In the genomic region with DNA sequence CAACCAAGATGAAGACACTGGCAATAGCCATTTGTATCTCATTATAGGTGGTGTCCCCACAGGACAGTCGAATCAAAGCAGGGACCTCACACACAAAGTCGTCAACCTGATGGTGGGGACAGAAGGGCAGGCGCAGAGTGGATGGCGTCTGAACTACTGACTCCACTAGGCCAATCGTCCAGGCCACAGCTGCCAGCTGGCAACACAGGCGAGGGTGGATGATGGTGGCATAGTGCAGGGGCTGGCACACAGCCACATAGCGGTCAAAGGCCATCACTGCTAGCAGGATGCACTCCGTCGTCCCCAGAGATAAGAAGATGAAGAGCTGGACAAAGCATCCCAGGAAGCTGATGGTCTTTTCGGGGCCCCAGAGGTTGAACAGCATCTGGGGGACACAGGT, we compare ENCODE assay signal across 27 mouse cellular contexts. TPM values are rescaled to one million over a fixed set of nuclear protein-coding genes. Genes with fewer than 3 reads are reported as not detected.
DNase-seq lines count a peak whose midpoint lies in the region; TF ChIP-seq lines count a peak whose summit lies in the region.
"Had no signal": no experiment of that assay in that cellular context is flagged by ENCODE, and none has a peak within 500 bp of the region (broad histone marks: within the 10 kb centered on the region; RNA-seq: fewer than 3 reads in every experiment).

No protein-coding gene starts in this region.

- TF ChIP-seq CTCF in liver, adult 2 months (IDR thresholded peaks at IDR 0.05; ENCODE audit: low read depth, low read length), result no peak

- 23% methylated on average over 10 of the region's 10 CpGs for WGBS in liver, adult 2 months

- H3K79me2 ChIP-seq in liver, adult 2 months (ENCODE audit: control insufficient read depth, insufficient read depth, low read length), result no peaks in the 10 kb centered on the region

- no peak overlapping the region for H3K27ac ChIP-seq in liver, adult 2 months (replicated peaks; ENCODE audit: insufficient read depth, low read depth, low read length)
- H3K27ac ChIP-seq: embryonic facial prominence, embryonic 13.5 days; embryonic facial prominence, embryonic 15.5 days; forebrain, embryonic 10.5 days; forebrain, embryonic 12.5 days had no signal

- no peak overlapping the region for H3K4me3 ChIP-seq in liver, adult 2 months (ENCODE audit: insufficient read depth, low read depth, low read length)
- H3K4me3 ChIP-seq: embryonic facial prominence, embryonic 13.5 days; embryonic facial prominence, embryonic 15.5 days; erythroblast, embryonic 14.5 days; forebrain, embryonic 10.5 days; forebrain, embryonic 12.5 days had no signal

- H3K27me3 ChIP-seq in liver, adult 2 months (ENCODE audit: control insufficient read depth, insufficient read depth, low read length), result no peaks in the 10 kb centered on the region
- H3K27me3 ChIP-seq: embryonic facial prominence, embryonic 13.5 days; embryonic facial prominence, embryonic 15.5 days had no signal

- peak; percentile 81 for DNase-seq in heart, adult 11 months
- DNase-seq in heart, postnatal 14 days, result no peak
- peak; percentile 70 for DNase-seq in left cerebral cortex, postnatal 4 days
- DNase-seq in left cerebral cortex, adult 8-10 months (ENCODE audit: low spot score in 2 of 2), result no peak
- DNase-seq in liver, adult 2 months (ENCODE audit: extremely low read depth, low read depth, low spot score), result peak; percentile 68
- DNase-seq in liver, result no peak
- DNase-seq: adrenal gland, adult 2 months; adrenal gland, postnatal 10 days; adrenal gland, postnatal 25 days; cerebellum, adult 11 months; cerebellum, adult 2 months; cerebellum, postnatal 36 days; embryo, embryonic 11 days had no signal

- H3K4me1 ChIP-seq in liver, adult 2 months (ENCODE audit: control insufficient read depth, insufficient read depth, low read length), result no peaks in the 10 kb centered on the region
- H3K4me1 ChIP-seq: embryonic facial prominence, embryonic 13.5 days; embryonic facial prominence, embryonic 15.5 days; forebrain, embryonic 10.5 days; forebrain, embryonic 12.5 days had no signal

- intact Hi-C loops in heart, postnatal 14 days (cut with DNase I), result no loop called here
- intact Hi-C loops in left cerebral cortex, postnatal 4 days (cut with DNase I), result no loop called here

- TF ChIP-seq POLR2A in liver, adult 2 months (IDR thresholded peaks at IDR 0.05; ENCODE audit: extremely low read depth, insufficient read depth, low read length), result no peak

- H3K36me3 ChIP-seq in liver, adult 2 months (ENCODE audit: control insufficient read depth, insufficient read depth, low read length), result no peaks in the 10 kb centered on the region
- H3K36me3 ChIP-seq: embryonic facial prominence, embryonic 13.5 days; embryonic facial prominence, embryonic 15.5 days; forebrain, embryonic 10.5 days; forebrain, embryonic 12.5 days had no signal

- H3K9ac ChIP-seq in liver, adult 2 months (ENCODE audit: low read depth, low read length), result no peak overlapping the region
- H3K9ac ChIP-seq: embryonic facial prominence, embryonic 13.5 days; embryonic facial prominence, embryonic 15.5 days; forebrain, embryonic 12.5 days had no signal

RNA-seq across cellular contexts. Expression of a gene that starts 2.8 kb away (rescaled TPM):
- total RNA-seq in heart, postnatal 14 days (2021), result not detected
- not detected for total RNA-seq in left cerebral cortex, postnatal 4 days (2021)
- not detected for total RNA-seq in left cerebral cortex, adult 8-10 months (2022)
- not detected in 2 replicates for total RNA-seq in liver, adult 2 months (2014; rRNA removed)
- polyA plus RNA-seq in liver, adult 2 months (2012; rRNA removed), result not detected in 2 replicates
- total RNA-seq: adrenal gland, adult 2 months; adrenal gland, postnatal 10 days; adrenal gland, postnatal 25 days; common myeloid progenitor, adult 5-6 weeks had no signal
- polyA plus RNA-seq: adrenal gland, adult 2 months; brain, embryonic 14.5 days; C2C12; cerebellum, adult 2 months; embryonic facial prominence, embryonic 11.5 days; embryonic facial prominence, embryonic 13.5 days; erythroblast, embryonic 14.5 days; forebrain, embryonic 10.5 days; forebrain, embryonic 14.5 days; forebrain, embryonic 16.5 days had no signal

RNA-seq across cellular contexts. Expression of a gene that starts 12.5 kb away (rescaled TPM):
- not detected for total RNA-seq in heart, postnatal 14 days (2021)
- not detected for total RNA-seq in left cerebral cortex, postnatal 4 days (2021)
- total RNA-seq in left cerebral cortex, adult 8-10 months (2022), result not detected
- total RNA-seq in liver, adult 2 months (2014; rRNA removed), result not detected in 2 replicates
- polyA plus RNA-seq in liver, adult 2 months (2012; rRNA removed), result not detected in 2 replicates
- total RNA-seq: adrenal gland, adult 2 months; adrenal gland, postnatal 10 days; adrenal gland, postnatal 25 days; adrenal gland, postnatal 4 days; common myeloid progenitor, adult 5-6 weeks; MEL had no signal
- polyA plus RNA-seq: adrenal gland, adult 2 months; brain, embryonic 14.5 days; C2C12; cerebellum, adult 2 months; embryonic facial prominence, embryonic 11.5 days; embryonic facial prominence, embryonic 13.5 days; embryonic facial prominence, embryonic 15.5 days; erythroblast, embryonic 14.5 days; forebrain, embryonic 10.5 days; forebrain, embryonic 12.5 days; forebrain, embryonic 14.5 days; forebrain, embryonic 16.5 days had no signal

RNA-seq across cellular contexts. Expression of a gene that starts 34.3 kb away (rescaled TPM):
- total RNA-seq in heart, postnatal 14 days (2021), result not detected
- not detected for total RNA-seq in left cerebral cortex, postnatal 4 days (2021)
- total RNA-seq in left cerebral cortex, adult 8-10 months (2022), result not detected
- not detected in 2 replicates for total RNA-seq in liver, adult 2 months (2014; rRNA removed)
- polyA plus RNA-seq in liver, adult 2 months (2012; rRNA removed), result not detected in 2 replicates
- total RNA-seq: adrenal gland, adult 2 months; adrenal gland, postnatal 10 days; adrenal gland, postnatal 25 days; adrenal gland, postnatal 4 days; common myeloid progenitor, adult 5-6 weeks; ES-E14; MEL had no signal
- polyA plus RNA-seq: adrenal gland, adult 2 months; brain, embryonic 14.5 days; C2C12; cerebellum, adult 2 months; embryonic facial prominence, embryonic 11.5 days; embryonic facial prominence, embryonic 13.5 days; embryonic facial prominence, embryonic 15.5 days; erythroblast, embryonic 14.5 days; forebrain, embryonic 10.5 days; forebrain, embryonic 12.5 days; forebrain, embryonic 14.5 days; forebrain, embryonic 16.5 days had no signal

RNA-seq across cellular contexts. Expression of a gene that starts 39.8 kb away (rescaled TPM):
- 10 to 100 TPM; 16.9 TPM for total RNA-seq in heart, postnatal 14 days (2021)
- total RNA-seq in left cerebral cortex, postnatal 4 days (2021), result 100 to 1,000 TPM; 430 to 482 TPM
- 100 to 1,000 TPM; 662 to 748 (median 699) TPM for total RNA-seq in left cerebral cortex, adult 8-10 months (2022)
- 1.2 and 1.9 TPM in 2 replicates for total RNA-seq in liver, adult 2 months (2014; rRNA removed)
- polyA plus RNA-seq in liver, adult 2 months (2012; rRNA removed), result 1.4 and 3.2 TPM in 2 replicates

Comparison
In these comparisons a context has a peak if more than half of its experiments do, and no peak if none do; other contexts are left out.
1. DNase-seq: peak in heart, adult 11 months (single experiment), left cerebral cortex, postnatal 4 days (single experiment) and liver, adult 2 months (single experiment); none in heart, postnatal 14 days (0 of 2), left cerebral cortex, adult 8-10 months (0 of 2) and liver (single experiment).